Comparison of ENCODE assay signal across 13 mouse cellular contexts in the genomic region with DNA sequence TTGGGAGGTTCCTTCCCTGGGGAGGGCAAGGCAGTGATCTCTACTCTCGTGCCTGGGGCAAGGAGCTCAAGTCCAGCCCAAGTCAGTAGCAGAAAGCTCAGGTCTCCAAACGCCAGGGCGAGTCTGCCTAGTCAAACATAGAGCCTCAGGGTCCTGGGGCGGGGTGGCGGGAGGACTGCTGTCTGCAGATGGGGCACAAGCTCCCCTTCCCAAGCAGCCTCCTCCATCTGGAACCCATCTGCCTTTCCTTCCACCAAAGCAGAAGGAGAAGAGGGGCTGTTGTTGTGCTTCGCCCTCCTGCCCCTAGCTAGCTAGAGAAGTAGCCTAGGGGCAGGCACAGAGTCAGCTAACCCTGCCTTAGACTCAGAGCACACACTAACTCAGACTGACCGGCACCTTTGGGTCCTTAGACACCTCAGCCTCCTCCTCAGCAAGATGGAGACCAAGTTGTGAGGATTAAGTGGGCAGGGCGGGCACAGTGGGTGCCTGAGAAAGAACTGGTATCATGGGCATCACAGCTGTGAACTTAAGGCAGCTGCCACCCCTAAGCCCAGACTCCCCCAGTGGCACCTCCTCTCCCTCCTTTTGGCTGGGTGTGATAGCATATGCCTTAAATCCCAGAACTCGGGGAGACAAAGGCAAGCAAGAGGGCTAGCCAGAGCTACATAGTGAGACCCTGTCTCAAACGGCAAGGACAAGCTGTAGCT. TPM values are rescaled to one million over a fixed set of nuclear protein-coding genes. Genes with fewer than 3 reads are reported as not detected.
DNase-seq lines count a peak whose midpoint lies in the region; ATAC-seq lines count a peak whose summit lies in the region.
"Had no signal": no experiment of that assay in that cellular context is flagged by ENCODE, and none has a peak within 500 bp of the region (broad histone marks: within the 10 kb centered on the region; RNA-seq: fewer than 3 reads in every experiment).

No protein-coding gene starts in this region.

- H3K36me3 ChIP-seq in kidney, embryonic 14.5 days (ENCODE audit: control insufficient read depth, insufficient read depth, low read length) = no peaks in the 10 kb centered on the region; the same call in 1 of the 2 replicates
- peaks cover 10% of the 10 kb centered on the region for H3K36me3 ChIP-seq in limb, embryonic 15.5 days
- H3K36me3 ChIP-seq: G1E; neural tube, embryonic 13.5 days had no signal

- H3K27me3 ChIP-seq in kidney, embryonic 14.5 days (ENCODE audit: control insufficient read depth, insufficient read depth, low read length) = no peaks in the 10 kb centered on the region
- no peaks in the 10 kb centered on the region for H3K27me3 ChIP-seq in limb, embryonic 15.5 days
- H3K27me3 ChIP-seq: neural tube, embryonic 13.5 days had no signal

- peaks cover 42% of the 10 kb centered on the region for H3K4me1 ChIP-seq in kidney, embryonic 14.5 days (ENCODE audit: control insufficient read depth, insufficient read depth, low read length)
- H3K4me1 ChIP-seq in limb, embryonic 15.5 days = peaks cover 37% of the 10 kb centered on the region

- 59% methylated on average over 10 of the region's 10 CpGs for WGBS in kidney, embryonic 14.5 days
- 35% methylated on average over 10 of the region's 10 CpGs for WGBS in limb, embryonic 15.5 days

- H3K27ac ChIP-seq in kidney, embryonic 14.5 days (ENCODE audit: low read depth, low read length) = peak overlapping the region; percentile 44; the same call in 1 of the 2 replicates
- peak overlapping the region; percentile 43 for H3K27ac ChIP-seq in limb, embryonic 15.5 days

- no peaks in the 10 kb centered on the region for H3K9me3 ChIP-seq in kidney, embryonic 14.5 days (ENCODE audit: control insufficient read depth, low read length)
- H3K9me3 ChIP-seq in limb, embryonic 15.5 days = no peaks in the 10 kb centered on the region
- H3K9me3 ChIP-seq: neural tube, embryonic 13.5 days had no signal

- H3K4me3 ChIP-seq in kidney, embryonic 14.5 days (ENCODE audit: low read length) = no peak overlapping the region
- H3K4me3 ChIP-seq in limb, embryonic 15.5 days = no peak overlapping the region
- H3K4me3 ChIP-seq: neural tube, embryonic 13.5 days had no signal

- no peak overlapping the region for H3K4me2 ChIP-seq in kidney, embryonic 14.5 days (replicated peaks; ENCODE audit: low read depth, low read length)
- H3K4me2 ChIP-seq in limb, embryonic 15.5 days = 0 out of 2 replicates have a peak overlapping the region, but pooled peaks have one; percentile 17
- H3K4me2 ChIP-seq: neural tube, embryonic 13.5 days had no signal

- H3K9ac ChIP-seq in kidney, embryonic 14.5 days (ENCODE audit: low read depth, low read length) = no peak overlapping the region
- H3K9ac ChIP-seq in limb, embryonic 15.5 days = no peak overlapping the region
- H3K9ac ChIP-seq: neural tube, embryonic 13.5 days had no signal

- no peak for ATAC-seq in kidney, embryonic 14.5 days (ENCODE audit: low FRiP score, low TSS enrichment)
- no peak for ATAC-seq in limb, embryonic 15.5 days (ENCODE audit: insufficient number of reproducible peaks, low FRiP score, low TSS enrichment, low read depth)

- DNase-seq in kidney, adult 18-20 months = no peak
- peak; percentile 57 for DNase-seq in embryo, embryonic 10 days (ENCODE audit: low spot score)
- peak; percentile 33 for DNase-seq in embryo, embryonic 9.5 days (ENCODE audit: extremely low spot score)
- DNase-seq in adrenal gland, adult (ENCODE audit: inconsistent age in 2 of 2, low spot score in 1 of 2) = no peak
- no peak for DNase-seq in adrenal gland, postnatal 4 days (ENCODE audit: low spot score in 2 of 2)
- DNase-seq: kidney, postnatal 25 days; lung, postnatal 14 days; right cerebral cortex, postnatal 4 days; thymus, adult 2 months had no signal

RNA-seq across cellular contexts. Expression of a gene that starts 26.4 kb away (rescaled TPM):
- polyA plus RNA-seq in kidney, embryonic 14.5 days (2014; fragmentation: Nextera tagmentation; extraction: Ambion mirVana) = 96.6 and 100 TPM in 2 replicates
- 140 and 141 TPM in 2 replicates for polyA plus RNA-seq in limb, embryonic 15.5 days (2015; fragmentation: Nextera tagmentation; extraction: Ambion mirVana)
- 10 to 100 TPM; 80.4 to 83.3 TPM for total RNA-seq in adrenal gland, postnatal 4 days (2021)
- polyA plus RNA-seq: G1E had no signal

Comparison
In these comparisons a context has a peak if more than half of its experiments do, and no peak if none do; other contexts are left out.
1. DNase-seq: peak in embryo, embryonic 10 days (single experiment) and embryo, embryonic 9.5 days (single experiment); none in kidney, adult 18-20 months (single experiment), adrenal gland, adult (0 of 2) and adrenal gland, postnatal 4 days (0 of 2).